Mouse (Mus musculus) layer of hippocampus, adult 2 months (tissue): ENCODE measurements around the gene Mrtfa. TPM values are rescaled to one million over a fixed set of nuclear protein-coding genes. Genes with fewer than 3 reads are reported as not detected.
"Not testable (repeated sequence)": the region's sequence is repeated elsewhere in the genome, so short reads cannot be mapped to it uniquely, and the experiment has no call there.

Experiments used
- DNase-seq, 2 experiments: peaks; one replicate each; pipeline ENCODE4 v3.0.0; 2022; ENCODE audit warnings: low spot score in 2 of 2
- H3K27ac ChIP-seq: fragments of 200-600 bp; 2 replicates; pipeline ENCODE4 v1.8.1; 2022
- H3K4me3 ChIP-seq: fragments of 200-600 bp; 2 replicates; pipeline ENCODE4 v1.8.1; 2022; ENCODE audit warnings: mild to moderate bottlenecking
- CTCF ChIP-seq: fragments of 200-600 bp; conservative IDR thresholded peaks from 2 replicates; pipeline ENCODE4 v1.8.1; 2022; ENCODE audit warnings: antibody characterized with exemption, mild to moderate bottlenecking, moderate library complexity
- total RNA-seq, 2 experiments: library from RNA; stranded (reverse); gene quantifications; 2 replicates each; pipeline ENCODE4 v1.2.3; 2021

Mrtfa gene
- total RNA-seq, 2 experiments from 2014 or later, result 109 to 115 TPM

GRCm38 (mm10) chr15:81221446-81221845 lies 30.9 kb upstream of the Mrtfa start:
- TF ChIP-seq CTCF, result no peak
- no peak overlapping the region for H3K4me3 ChIP-seq
- no peak overlapping the region for H3K27ac ChIP-seq
- DNase-seq, result no peak

- H3K27ac ChIP-seq, H3K4me3 ChIP-seq, DNase-seq: not testable (repeated sequence)
Observed at GRCm38 (mm10) chr15:81220051-81220450, 29.5 kb upstream of the Mrtfa start.

- H3K27ac ChIP-seq, result no peak overlapping the region
- H3K4me3 ChIP-seq, result no peak overlapping the region
- no peak for TF ChIP-seq CTCF
- DNase-seq, result no peak
Observed at GRCm38 (mm10) chr15:81219054-81219453, 28.5 kb upstream of the Mrtfa start.

GRCm38 (mm10) chr15:81216906-81217653 lies 26.5 kb upstream of the Mrtfa start:
- no peak for TF ChIP-seq CTCF
- Histone ChIP-seq H3K4me3 (no peak overlapping the region; the same call in 1 of the 2 replicates), H3K27ac (peak overlapping the region; percentile 64)
- peak; percentile 65 to 84 for DNase-seq

- no peak overlapping the region for H3K4me3 ChIP-seq
- TF ChIP-seq CTCF, result no peak
- DNase-seq, result no peak
- H3K27ac ChIP-seq, result no peak overlapping the region
Observed at GRCm38 (mm10) chr15:81212976-81213375, 22.4 kb upstream of the Mrtfa start.

- H3K27ac ChIP-seq, result no peak overlapping the region
- DNase-seq, result no peak
- H3K4me3 ChIP-seq, result no peak overlapping the region
- no peak for TF ChIP-seq CTCF
Observed at GRCm38 (mm10) chr15:81210496-81210895, 19.9 kb upstream of the Mrtfa start.

- no peak overlapping the region for H3K27ac ChIP-seq
- no peak overlapping the region for H3K4me3 ChIP-seq
- no peak for TF ChIP-seq CTCF
- DNase-seq, result no peak
Observed at GRCm38 (mm10) chr15:81202462-81202861, 11.9 kb upstream of the Mrtfa start.

GRCm38 (mm10) chr15:81199372-81199959 lies 8.9 kb upstream of the Mrtfa start:
- Histone ChIP-seq H3K4me3 (peak overlapping the region; percentile 25; the same call in 1 of the 2 replicates), H3K27ac (peak overlapping the region; percentile 59; the same call in 1 of the 2 replicates)
- TF ChIP-seq CTCF, result peak; percentile 83
- DNase-seq, result peak; percentile 38 to 75

GRCm38 (mm10) chr15:81198447-81198846 lies 7.9 kb upstream of the Mrtfa start:
- no peak overlapping the region for H3K4me3 ChIP-seq
- TF ChIP-seq CTCF, result peak; percentile 54
- no peak for DNase-seq
- H3K27ac ChIP-seq, result no peak overlapping the region

- H3K4me3 ChIP-seq, result no peak overlapping the region
- DNase-seq, result no peak
- H3K27ac ChIP-seq, result no peak overlapping the region
- TF ChIP-seq CTCF, result no peak
Observed at GRCm38 (mm10) chr15:81197197-81197596, 6.6 kb upstream of the Mrtfa start.

- no peak for DNase-seq
- H3K27ac ChIP-seq, result no peak overlapping the region
- no peak for TF ChIP-seq CTCF
Observed at GRCm38 (mm10) chr15:81195447-81195846, 4.9 kb upstream of the Mrtfa start.

GRCm38 (mm10) chr15:81194791-81195190 lies 4.2 kb upstream of the Mrtfa start:
- TF ChIP-seq CTCF, result no peak
- Histone ChIP-seq H3K4me3 (no peak overlapping the region), H3K27ac (no peak overlapping the region)
- no peak for DNase-seq

More at GRCm38 (mm10) chr15:81195447-81195846, 4.9 kb upstream of the Mrtfa start:
- H3K4me3 ChIP-seq, result no peak overlapping the region

GRCm38 (mm10) chr15:81192858-81193257 lies 2.3 kb upstream of the Mrtfa start:
- TF ChIP-seq CTCF, result no peak
- no peak for DNase-seq
- no peak overlapping the region for H3K4me3 ChIP-seq
- H3K27ac ChIP-seq, result no peak overlapping the region

- no peak for DNase-seq
- no peak for TF ChIP-seq CTCF
- Histone ChIP-seq H3K27ac (no peak overlapping the region), H3K4me3 (no peak overlapping the region)
Observed at GRCm38 (mm10) chr15:81192316-81192715, 1.8 kb upstream of the Mrtfa start.
